Mouse (Mus musculus) Patski (cell line): ENCODE results near the gene Ramp2. TPM values are rescaled to one million over a fixed set of nuclear protein-coding genes. Genes with fewer than 3 reads are reported as not detected.

Experiments
- ATAC-seq: fragments of 100-300 bp; one replicate; pipeline ENCODE4 v1.8.0; 2021
- CTCF ChIA-PET: fragments of 350-600 bp; sonication (Branson Sonifier 250); formaldehyde crosslinking; loops from one replicate; lab custom pipeline; 2022; ENCODE audit warnings: inconsistent platforms; lab: Charles Lee
- POLR2A ChIA-PET: fragments of 350-600 bp; sonication (Branson Sonifier 250); formaldehyde crosslinking; loops from one replicate; lab custom pipeline; 2022; ENCODE audit warnings: antibody characterized with exemption, inconsistent platforms; lab: Charles Lee
- DNase-seq: peaks from one replicate; pipeline ENCODE4 v3.0.0-alpha.2; 2011; ENCODE audit warnings: low read depth, low spot score
- H3K27me3 ChIP-seq: fragments of 371-371 bp; one replicate; pipeline ENCODE4 v1.5.1; 2021
- CTCF ChIP-seq: fragments of 100-300 bp; IDR thresholded peaks from one replicate; pipeline ENCODE4 v1.5.1; 2021
- in situ Hi-C: fragments of 300-500 bp; cut with MboI; formaldehyde crosslinking; loops from 3 replicates; pipeline ENCODE4 v1.11.1; 2018; ENCODE audit warnings: low pct_unique_long_range_greater_than_20kb, mixed read lengths
- polyA plus RNA-seq: library from polyadenylated mRNA; unstranded; gene quantifications from one replicate; pipeline ENCODE4 v1.2.3, GENCODE M21; 2021

Ramp2 gene
- polyA plus RNA-seq, 1 experiment from 2014 or later = 27.3 TPM

DNA sequence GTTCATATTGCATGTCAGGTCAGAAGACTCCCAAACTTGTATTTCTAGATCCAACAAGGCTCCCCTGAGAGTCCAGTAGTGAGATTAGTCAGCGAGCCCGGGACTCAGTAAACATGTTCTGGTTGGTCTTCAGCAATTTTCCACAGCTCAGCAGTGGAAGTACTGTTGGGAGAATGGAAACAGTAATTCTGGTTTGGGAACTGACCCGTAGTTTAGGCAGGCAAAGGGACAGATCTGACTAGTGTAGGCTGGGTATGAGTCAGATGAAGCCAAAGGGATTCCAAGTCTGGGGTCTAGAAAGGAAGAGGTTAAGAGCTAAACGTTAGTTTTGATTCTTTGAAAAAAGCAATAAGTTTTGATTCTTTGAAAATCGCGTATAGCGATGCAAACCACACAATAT is 7.1 kb downstream of the Ramp2 start:
- DNase-seq (no peak), ATAC-seq (no peak)
- no peaks in the 10 kb centered on the region for H3K27me3 ChIP-seq
- ChIA-PET CTCF (interaction anchor here (0.9 to 5.1 kb wide), 7 partner anchors 25 to 210 kb away, joined by 3 to 33 read pairs (median 3); partner anchors contain the start of genes Becn1, Cntd1 and Coa3), POLR2A (interaction anchor here (1.0 to 1.6 kb wide), 6 partner anchors 9 to 49 kb away, joined by 3 to 7 read pairs (median 4); partner anchors contain the start of gene Becn1)
- TF ChIP-seq CTCF = no peak
- in situ Hi-C loops = loop anchor here (5.0 kb wide), 2 partner anchors 41 to 49 kb away; partner anchors contain the start of gene Becn1

DNA sequence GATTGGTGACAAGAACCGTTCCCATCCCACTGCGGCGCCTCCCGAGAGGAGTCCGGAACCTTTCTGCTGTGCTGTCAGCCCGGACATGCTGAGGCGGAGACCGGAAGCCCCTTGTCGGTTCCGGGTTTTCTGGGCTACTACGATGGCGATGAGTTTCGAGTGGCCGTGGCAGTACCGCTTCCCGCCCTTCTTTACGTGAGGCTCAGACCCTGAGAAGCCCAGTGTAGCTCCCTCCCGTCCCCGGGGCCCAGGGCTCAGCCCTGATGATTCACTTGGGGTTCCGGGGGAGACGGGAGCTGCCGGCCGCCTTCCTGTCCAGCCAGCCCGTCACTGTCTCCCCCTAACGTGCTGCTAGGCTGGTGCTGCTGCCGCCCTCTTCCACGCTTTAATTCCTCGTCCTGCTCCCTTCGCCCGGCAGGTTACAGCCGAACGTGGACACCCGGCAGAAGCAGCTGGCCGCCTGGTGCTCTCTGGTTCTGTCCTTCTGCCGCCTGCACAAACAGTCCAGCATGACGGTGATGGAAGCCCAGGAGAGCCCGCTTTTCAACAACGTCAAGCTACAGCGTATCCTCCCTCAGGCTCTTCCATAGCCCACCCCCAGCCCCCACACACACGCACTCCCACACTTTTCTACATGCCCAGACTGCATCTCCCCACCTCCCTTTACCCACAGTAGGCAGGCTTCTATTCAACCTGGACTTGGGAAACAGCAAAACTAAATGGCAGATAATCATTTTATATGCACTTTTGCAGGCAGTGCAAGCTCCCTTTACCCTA is 8.0 kb downstream of the Ramp2 start, which contains the start of gene Vps25:
Vps25 (plus strand) TSS at position 95 of the 777 bp plus-strand sequence.
- no peak for TF ChIP-seq CTCF
- ATAC-seq (peak; percentile 66), DNase-seq (peak; percentile 41)
- H3K27me3 ChIP-seq = no peaks in the 10 kb centered on the region
- in situ Hi-C loops = loop anchor here (5.0 kb wide), 2 partner anchors 42 to 48 kb away; partner anchors contain the start of gene Becn1
- ChIA-PET CTCF (interaction anchor here (1.3 to 5.1 kb wide), 4 partner anchors 25 to 77 kb away, joined by 3 to 33 read pairs (median 6); partner anchors contain the start of genes Becn1, Cntd1 and Coa3), POLR2A (interaction anchor here (0.6 to 1.6 kb wide), 5 partner anchors 12 to 48 kb away, joined by 3 to 7 read pairs (median 4); partner anchors contain the start of gene Becn1)

GRCm38 (mm10) chr11:101255826-101256775 is 10.3 kb downstream of the Ramp2 start:
- CTCF ChIA-PET = interaction anchor here (5.1 kb wide), 1 partner anchor 45 kb away, joined by 33 read pairs; the partner anchor contains the start of gene Becn1
- no peak for DNase-seq
- no peak for ATAC-seq

DNA sequence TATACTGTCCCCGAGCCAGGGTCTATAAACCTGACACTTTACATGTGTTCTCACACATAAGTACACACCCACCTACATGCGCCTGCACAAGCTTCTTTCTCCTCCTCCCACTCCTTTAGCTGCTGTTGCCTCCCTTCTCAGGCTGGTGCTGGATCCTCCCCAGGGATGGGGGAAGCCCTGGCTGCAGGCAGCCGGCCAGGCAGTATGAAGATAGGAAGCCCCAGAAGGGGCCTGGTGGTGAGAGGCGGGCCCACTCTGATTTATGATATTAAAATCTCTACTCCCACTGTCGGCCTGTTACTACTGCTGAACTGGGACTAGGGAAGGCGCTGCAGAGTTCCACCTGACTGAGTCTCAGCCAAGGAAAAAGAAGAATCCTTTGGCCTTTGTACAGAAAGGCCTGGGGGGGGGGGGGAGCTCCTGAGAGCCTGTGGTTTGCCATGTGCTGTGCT is 13.5 kb downstream of the Ramp2 start:
- DNase-seq = peak; percentile 59
- H3K27me3 ChIP-seq = no peaks in the 10 kb centered on the region
- CTCF ChIA-PET = interaction anchor here (0.7 to 2.6 kb wide), 5 partner anchors 18 to 43 kb away, joined by 3 to 17 read pairs (median 3); partner anchors contain the start of gene Becn1
- TF ChIP-seq CTCF = no peak
- POLR2A ChIA-PET = interaction anchor here (0.6 to 4.8 kb wide), 8 partner anchors 13 to 384 kb away, joined by 3 to 51 read pairs (median 5); partner anchors contain the start of genes Becn1, Cntd1, Coa3 and Mlx
- peak; percentile 32 for ATAC-seq
- in situ Hi-C loops = no loop called here

More at GRCm38 (mm10) chr11:101255826-101256775, 10.3 kb downstream of the Ramp2 start:
- in situ Hi-C loops = no loop called here
- no peak for TF ChIP-seq CTCF
- no peaks in the 10 kb centered on the region for H3K27me3 ChIP-seq
- POLR2A ChIA-PET = no interaction called here

GRCm38 (mm10) chr11:101259948-101260825 is 14.4 kb downstream of the Ramp2 start, which contains the start of gene Wnk4:
TSS of gene Wnk4 (plus strand) at chr11:101260567.
- DNase-seq (peak; percentile 28), ATAC-seq (peak; percentile 72)
- in situ Hi-C loops = no loop called here
- ChIA-PET CTCF (interaction anchor here (0.7 to 2.6 kb wide), 4 partner anchors 18 to 44 kb away, joined by 3 to 17 read pairs (median 3); partner anchors contain the start of gene Becn1), POLR2A (interaction anchor here (0.6 to 4.8 kb wide), 10 partner anchors 12 to 383 kb away, joined by 3 to 51 read pairs (median 4); partner anchors contain the start of genes Becn1, Cntd1, Coa3 and Mlx)
- TF ChIP-seq CTCF = no peak
- no peaks in the 10 kb centered on the region for H3K27me3 ChIP-seq

DNA sequence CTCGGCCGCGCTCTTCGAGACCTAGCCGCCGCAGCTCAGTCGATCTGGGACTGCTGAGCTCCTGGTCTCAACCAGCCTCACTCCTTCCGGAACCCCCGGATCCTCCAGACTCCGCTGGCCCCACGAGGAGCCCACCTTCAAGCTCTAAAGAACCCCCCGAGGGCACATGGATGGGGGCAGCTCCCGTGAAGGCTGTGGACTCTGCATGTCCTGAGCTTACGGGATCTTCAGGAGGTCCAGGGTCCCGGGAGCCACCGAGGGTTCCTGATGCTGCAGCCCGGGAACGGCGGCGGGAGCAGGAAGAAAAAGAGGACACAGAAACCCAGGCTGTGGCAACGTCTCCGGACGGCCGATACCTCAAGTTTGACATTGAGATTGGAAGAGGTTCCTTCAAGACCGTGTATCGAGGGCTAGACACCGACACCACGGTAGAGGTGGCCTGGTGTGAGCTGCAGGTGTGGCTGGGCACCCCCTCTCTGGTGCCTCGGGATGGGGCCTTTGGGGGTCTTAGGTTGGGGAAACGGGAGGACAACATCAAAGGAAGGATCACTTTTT is 15.1 kb downstream of the Ramp2 start:
- ATAC-seq (peak; percentile 7), DNase-seq (no peak)
- POLR2A ChIA-PET = interaction anchor here (0.6 to 4.8 kb wide), 7 partner anchors 8 to 41 kb away, joined by 3 to 51 read pairs (median 4); partner anchors contain the start of genes Becn1, Cntd1 and Coa3
- CTCF ChIA-PET = interaction anchor here (1.5 to 2.6 kb wide), 2 partner anchors 41 to 45 kb away, joined by 3 to 17 read pairs; partner anchors contain the start of gene Becn1
- no peak for TF ChIP-seq CTCF
- no peaks in the 10 kb centered on the region for H3K27me3 ChIP-seq
- in situ Hi-C loops = no loop called here

DNA sequence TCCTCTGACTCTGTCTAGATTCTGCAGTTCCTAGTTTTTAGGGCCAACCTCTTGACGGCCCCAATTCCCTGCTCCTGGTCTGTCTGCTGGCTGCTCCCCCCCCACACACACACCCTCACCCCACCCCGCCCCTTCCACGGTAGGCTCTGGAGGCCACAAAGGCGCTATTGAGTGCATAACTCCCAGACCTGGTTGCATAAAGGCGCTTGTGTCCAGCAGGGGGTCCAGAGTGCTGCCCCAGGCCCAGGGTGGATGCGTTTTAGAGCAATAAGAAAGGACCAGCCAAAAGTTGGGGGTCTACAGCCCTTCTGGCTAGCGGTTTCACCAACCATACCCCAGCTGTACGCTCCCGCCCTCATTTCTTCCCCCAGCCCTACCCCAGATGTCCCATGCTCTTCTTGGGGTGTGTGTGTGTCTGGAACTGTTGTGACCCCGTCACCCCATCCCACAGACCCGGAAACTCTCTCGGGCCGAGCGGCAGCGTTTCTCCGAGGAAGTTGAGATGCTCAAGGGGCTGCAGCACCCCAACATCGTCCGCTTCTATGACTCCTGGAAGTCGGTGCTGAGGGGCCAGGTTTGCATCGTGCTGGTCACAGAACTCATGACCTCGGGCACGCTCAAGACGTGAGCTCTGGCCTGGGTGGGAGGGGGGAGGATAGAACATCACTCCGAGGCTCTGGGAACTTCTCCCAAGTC is 16.6 kb downstream of the Ramp2 start:
- ChIA-PET POLR2A (no interaction called here), CTCF (no interaction called here)
- ATAC-seq = no peak
- in situ Hi-C loops = no loop called here
- DNase-seq = no peak
- no peak for TF ChIP-seq CTCF
- H3K27me3 ChIP-seq = no peaks in the 10 kb centered on the region
